Comparison of ENCODE assay signal across 8 mouse cellular contexts in genomic region chr3:143379193-143379592, GRCm38 (mm10).
A peak's percentile ranks its signal among the peaks of the same experiment; 100 is the strongest.
DNase-seq lines count a peak whose midpoint lies in the region; ATAC-seq and TF ChIP-seq lines count a peak whose summit lies in the region.

No protein-coding gene starts in this region.

- intact Hi-C loops in heart, postnatal 25 days (cut with DNase I), result no loop called here

- no peaks in the 10 kb centered on the region for H3K9me3 ChIP-seq in forebrain, embryonic 14.5 days (replicated peaks; ENCODE audit: control insufficient read depth, low read length)
- H3K9me3 ChIP-seq in liver, postnatal 0 days (ENCODE audit: low read length), result no peaks in the 10 kb centered on the region

- no peak overlapping the region for H3K9ac ChIP-seq in forebrain, embryonic 14.5 days (ENCODE audit: low read length)
- H3K9ac ChIP-seq in liver, postnatal 0 days (replicated peaks), result no peak overlapping the region

- no peak overlapping the region for H3K27ac ChIP-seq in forebrain, embryonic 14.5 days (ENCODE audit: low read depth, low read length)
- H3K27ac ChIP-seq in liver, postnatal 0 days (ENCODE audit: low read depth), result no peak overlapping the region

- TF ChIP-seq EP300 in liver, postnatal 0 days (IDR thresholded peaks at IDR 0.05; ENCODE audit: low read depth), result no peak

- H3K27me3 ChIP-seq in forebrain, embryonic 14.5 days (replicated peaks; ENCODE audit: control insufficient read depth, insufficient read depth, low read length), result no peaks in the 10 kb centered on the region
- no peaks in the 10 kb centered on the region for H3K27me3 ChIP-seq in liver, postnatal 0 days (ENCODE audit: insufficient read depth, low read length)

- H3K4me2 ChIP-seq in forebrain, embryonic 14.5 days (ENCODE audit: low read length), result peak overlapping the region; percentile 12; the same call in 1 of the 2 replicates
- no peak overlapping the region for H3K4me2 ChIP-seq in liver, postnatal 0 days (ENCODE audit: low read depth, low read length)

- 16% methylated on average over 13 of the region's 13 CpGs for WGBS in forebrain, embryonic 14.5 days
- WGBS in large intestine, adult 2 months, result 3% methylated on average over 13 of the region's 13 CpGs
- 9% methylated on average over 13 of the region's 13 CpGs for WGBS in liver, postnatal 0 days (ENCODE audit: insufficient replicate concordance)

- peak; percentile 79 for TF ChIP-seq CTCF in liver, postnatal 0 days (IDR thresholded peaks at IDR 0.05; ENCODE audit: low read depth)

- H3K4me3 ChIP-seq in forebrain, embryonic 14.5 days (ENCODE audit: low read depth, low read length), result no peak overlapping the region
- H3K4me3 ChIP-seq in liver, postnatal 0 days (ENCODE audit: low read depth, low read length), result no peak overlapping the region

- H3K4me1 ChIP-seq in forebrain, embryonic 14.5 days (ENCODE audit: control insufficient read depth, insufficient read depth, low read length), result no peaks in the 10 kb centered on the region
- no peaks in the 10 kb centered on the region for H3K4me1 ChIP-seq in liver, postnatal 0 days (ENCODE audit: insufficient read depth)

- ATAC-seq in forebrain, embryonic 14.5 days, result peak; percentile 85
- peak; percentile 57 for ATAC-seq in liver, postnatal 0 days

- DNase-seq in CD8-positive naive resting alpha-beta T cell, adult 2 months (ENCODE audit: low read depth in 2 of 2, low spot score in 2 of 2), result peak; percentile 25 to 34
- DNase-seq in c-Kit-positive CD71-negative TER-119-negative erythroid progenitor cells, embryonic 14.5 days (ENCODE audit: low read depth), result peak; percentile 33
- peak; percentile 76 for DNase-seq in forebrain, embryonic 14.5 days (ENCODE audit: low spot score)
- DNase-seq in heart, postnatal 25 days (ENCODE audit: low spot score), result peak; percentile 8
- peak; percentile 11 for DNase-seq in large intestine, adult 2 months (ENCODE audit: low read depth, low spot score)
- DNase-seq in liver, postnatal 0 days, result peak; percentile 72
- peak; percentile 17 for DNase-seq in ovary, adult 18-20 months (ENCODE audit: low spot score)
- DNase-seq in thymus, postnatal 0 days (ENCODE audit: low spot score), result peak; percentile 50

- no peaks in the 10 kb centered on the region for H3K36me3 ChIP-seq in forebrain, embryonic 14.5 days (ENCODE audit: control insufficient read depth, insufficient read depth, low read length)
- no peaks in the 10 kb centered on the region for H3K36me3 ChIP-seq in liver, postnatal 0 days (replicated peaks; ENCODE audit: insufficient read depth, low read length)

Comparison
In these comparisons a context has a peak if more than half of its experiments do, and no peak if none do; other contexts are left out.
1. DNase-seq: peak in every context shown above with its lines; median percentile 76 in forebrain, embryonic 14.5 days; 72 in liver, postnatal 0 days; 50 in thymus, postnatal 0 days; 33 in c-Kit-positive CD71-negative TER-119-negative erythroid progenitor cells, embryonic 14.5 days; 30 in CD8-positive naive resting alpha-beta T cell, adult 2 months; 17 in ovary, adult 18-20 months; 11 in large intestine, adult 2 months; 8 in heart, postnatal 25 days.